Mouse (Mus musculus): Measurements from ENCODE around the gene Kdm4c. TPM values are rescaled to one million over a fixed set of nuclear protein-coding genes. Genes with fewer than 3 reads are reported as not detected.
"Not testable (repeated sequence)": the region's sequence is repeated elsewhere in the genome, so short reads cannot be mapped to it uniquely, and the experiment has no call there.

Kdm4c gene
- total RNA-seq, 2 experiments from 2014 or later: 9.4 to 12.1 TPM

DNA sequence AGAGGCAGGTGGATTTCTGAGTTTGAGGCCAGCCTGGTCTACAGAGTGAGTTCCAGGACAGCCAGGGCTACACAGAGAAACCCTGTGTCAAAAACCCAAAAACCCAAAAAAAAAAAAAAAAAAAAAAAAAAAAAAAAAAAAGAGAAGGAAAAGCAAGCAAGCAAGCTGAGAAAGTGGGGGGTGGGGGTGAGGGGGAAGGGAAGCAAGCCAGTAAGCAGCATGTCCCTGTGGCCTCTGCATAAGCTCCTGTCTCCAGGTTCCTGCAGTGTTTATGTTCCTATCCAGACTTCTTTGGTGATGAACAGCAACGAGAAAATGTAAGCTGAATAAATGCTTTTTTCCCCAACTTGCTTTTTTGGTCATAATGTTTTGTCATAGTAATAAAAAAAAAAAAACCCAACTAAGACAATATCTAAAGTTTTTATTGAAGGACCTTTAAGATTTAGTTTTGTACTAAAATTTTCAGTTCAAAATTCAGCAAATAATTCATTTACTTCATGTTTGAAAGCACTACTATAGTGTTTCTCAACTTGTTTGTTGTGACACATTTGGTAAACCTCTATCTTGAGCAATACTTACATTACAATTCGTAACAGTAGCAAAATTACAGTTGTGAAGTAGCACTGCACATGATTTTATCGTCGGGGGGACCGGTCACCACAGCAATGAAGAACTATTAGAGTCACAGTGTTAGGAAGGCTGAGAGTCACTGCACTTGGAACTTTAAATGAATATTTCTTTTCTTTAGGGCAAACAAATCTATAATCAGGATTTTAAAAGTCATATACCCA, 63.2 kb downstream of the Kdm4c start:
- no peak for ATAC-seq (replicated peaks; ENCODE audit: low FRiP score, poor library complexity, severe bottlenecking)

DNA sequence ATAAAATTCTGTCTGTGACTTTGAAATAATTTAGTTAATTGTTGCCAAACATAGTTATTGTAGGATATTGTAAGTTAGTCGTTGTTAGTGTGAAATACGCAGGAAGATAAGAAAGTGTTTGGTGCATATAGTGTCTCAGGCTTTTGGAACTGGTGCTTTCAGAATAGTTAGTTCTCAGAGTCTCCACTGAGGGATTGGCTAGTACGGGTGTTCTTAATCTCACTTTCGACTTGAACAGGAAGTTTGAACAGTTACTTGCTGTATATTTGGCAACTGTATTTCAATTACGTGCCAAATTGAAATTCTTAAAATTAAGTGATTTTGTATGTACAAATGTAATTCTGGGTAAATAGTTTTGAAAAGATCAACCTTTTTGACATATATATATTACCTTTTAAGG, 68.8 kb downstream of the Kdm4c start:
- ATAC-seq (replicated peaks; ENCODE audit: low FRiP score, poor library complexity, severe bottlenecking): no peak

DNA sequence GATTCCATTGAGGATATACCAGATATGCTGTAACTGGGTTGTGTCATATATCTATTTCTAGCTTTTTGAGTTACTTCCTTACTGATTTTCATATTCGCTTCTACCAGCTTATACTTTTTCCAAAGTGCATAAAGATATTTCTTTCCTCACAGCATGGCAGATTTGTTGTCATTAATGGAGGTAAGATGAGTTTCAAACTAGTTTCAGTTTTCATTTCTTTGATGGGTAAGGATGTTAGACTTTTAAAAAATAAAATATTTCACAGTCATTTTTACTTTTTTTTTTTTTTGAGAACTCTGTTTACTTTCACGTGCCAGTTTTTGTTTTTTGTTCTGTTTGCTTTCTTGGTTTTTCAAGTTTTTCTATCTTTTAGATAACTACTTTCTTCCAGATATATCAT, 70.6 kb downstream of the Kdm4c start:
- ATAC-seq (replicated peaks; ENCODE audit: low FRiP score, poor library complexity, severe bottlenecking): no peak

DNA sequence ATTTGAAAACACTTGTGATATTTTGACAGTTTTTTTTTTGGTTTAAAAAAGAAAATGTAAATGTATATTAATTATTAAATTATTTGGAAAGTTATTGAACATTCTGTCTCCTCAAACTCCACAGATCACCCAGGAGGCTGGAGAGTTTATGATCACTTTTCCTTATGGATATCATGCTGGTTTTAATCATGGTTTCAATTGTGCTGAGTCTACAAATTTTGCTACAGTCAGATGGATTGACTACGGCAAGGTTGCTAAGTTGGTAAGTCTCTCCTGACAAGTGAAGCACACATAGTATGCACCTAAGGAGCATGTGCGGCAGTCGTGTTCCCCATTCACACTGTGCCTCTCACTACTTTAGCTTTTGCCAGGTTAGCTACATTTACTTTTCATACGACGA, 73.1 kb downstream of the Kdm4c start:
- ATAC-seq (replicated peaks; ENCODE audit: low FRiP score, poor library complexity, severe bottlenecking): no peak

DNA sequence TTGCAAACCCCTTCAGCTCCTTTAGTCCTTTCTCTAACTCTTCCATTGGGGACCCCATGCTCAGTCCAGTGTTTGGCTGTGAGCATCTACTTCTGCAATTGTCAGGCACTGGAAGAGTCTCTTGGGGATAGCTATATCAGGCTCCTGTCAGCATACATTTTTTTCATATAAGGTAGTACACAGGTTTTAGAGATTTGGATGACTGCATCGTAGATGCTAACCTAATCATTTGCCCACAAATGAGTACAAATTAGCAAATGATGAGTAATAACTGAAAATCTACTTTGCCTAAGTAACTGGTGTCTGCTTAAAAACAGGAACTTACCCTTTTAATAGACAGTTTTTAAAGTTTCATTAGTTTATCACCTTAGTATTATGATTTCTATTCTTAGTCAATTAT, 77.0 kb downstream of the Kdm4c start:
- no peak for ATAC-seq (replicated peaks; ENCODE audit: low FRiP score, poor library complexity, severe bottlenecking)

DNA sequence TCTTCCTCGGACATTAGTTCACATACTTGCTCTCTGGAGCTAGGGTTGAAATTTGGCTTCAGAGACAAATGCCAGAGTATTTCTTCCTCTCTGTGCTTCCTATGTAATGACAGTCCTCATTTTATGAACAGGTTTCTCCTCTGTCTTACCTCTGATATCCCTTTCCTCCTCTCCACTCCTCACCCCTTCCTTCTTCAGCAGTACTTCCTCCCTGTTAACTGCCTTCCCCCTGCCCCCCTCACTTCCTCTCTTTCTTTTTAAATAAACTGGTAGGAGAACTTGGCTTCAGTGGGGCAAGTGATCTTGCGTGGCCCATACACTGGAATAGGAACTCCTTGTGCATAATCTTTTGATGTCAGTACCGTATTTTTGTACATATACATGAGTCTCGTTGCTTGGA, 115.2 kb downstream of the Kdm4c start:
- no peak for ATAC-seq (replicated peaks; ENCODE audit: low FRiP score, poor library complexity, severe bottlenecking)

DNA sequence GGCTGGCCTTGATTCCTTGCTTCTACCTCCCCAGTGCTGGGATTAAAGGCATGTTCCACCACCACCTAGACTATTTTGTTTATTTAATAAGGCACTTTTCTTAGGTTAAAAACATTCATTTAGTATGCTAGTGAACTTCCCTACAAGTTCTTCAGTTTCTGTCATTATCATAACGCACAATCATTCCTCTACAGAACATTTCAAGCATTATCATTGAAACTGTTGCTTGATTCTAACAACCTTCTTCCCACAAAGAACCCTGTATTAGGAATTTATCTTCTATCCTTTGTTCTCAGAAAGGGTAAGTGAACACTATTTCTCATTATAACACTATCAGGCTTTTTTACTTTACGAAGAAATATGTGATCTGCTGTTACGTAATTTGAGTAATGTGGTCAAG, 118.0 kb downstream of the Kdm4c start:
- no peak for ATAC-seq (replicated peaks; ENCODE audit: low FRiP score, poor library complexity, severe bottlenecking)

DNA sequence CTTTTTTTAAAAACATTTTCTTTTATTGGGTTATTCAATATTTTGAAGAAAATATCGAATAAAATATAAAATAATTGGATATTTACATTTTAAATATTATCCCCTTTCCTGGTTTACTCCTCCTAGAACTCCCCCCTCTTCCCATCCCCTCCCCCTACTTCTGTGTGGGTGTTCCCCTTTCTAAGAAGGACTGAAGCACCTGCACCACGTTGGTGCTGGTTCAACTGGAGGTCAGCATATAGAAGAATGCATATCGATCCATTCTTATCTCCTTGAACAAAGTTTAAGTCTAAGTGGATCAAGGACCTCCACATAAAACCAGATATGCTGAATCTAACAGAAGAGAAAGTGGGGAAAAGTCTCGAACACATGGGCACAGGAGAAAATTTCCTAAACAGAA, 144.3 kb downstream of the Kdm4c start:
- no peak for ATAC-seq (replicated peaks; ENCODE audit: low FRiP score, poor library complexity, severe bottlenecking)

DNA sequence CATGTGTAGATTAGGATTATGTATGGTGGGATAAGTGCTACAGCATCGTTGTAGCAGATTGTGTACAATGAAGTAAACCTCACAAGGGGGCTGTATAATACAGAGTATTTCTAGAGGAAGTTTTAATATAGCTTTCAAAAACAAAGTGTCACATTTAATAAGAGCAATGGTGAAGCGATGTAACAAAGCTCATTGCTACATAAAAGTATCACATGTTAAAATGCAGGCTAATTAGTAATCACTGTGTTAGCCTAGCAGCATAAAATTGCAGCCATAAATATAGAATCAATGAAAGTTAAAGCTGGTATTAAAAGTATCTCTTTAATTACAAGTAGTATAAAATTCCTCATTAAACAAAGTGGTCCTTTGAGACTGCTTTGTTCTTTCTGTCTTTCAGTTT, 150.9 kb downstream of the Kdm4c start:
- no peak for ATAC-seq (replicated peaks; ENCODE audit: low FRiP score, poor library complexity, severe bottlenecking)

DNA sequence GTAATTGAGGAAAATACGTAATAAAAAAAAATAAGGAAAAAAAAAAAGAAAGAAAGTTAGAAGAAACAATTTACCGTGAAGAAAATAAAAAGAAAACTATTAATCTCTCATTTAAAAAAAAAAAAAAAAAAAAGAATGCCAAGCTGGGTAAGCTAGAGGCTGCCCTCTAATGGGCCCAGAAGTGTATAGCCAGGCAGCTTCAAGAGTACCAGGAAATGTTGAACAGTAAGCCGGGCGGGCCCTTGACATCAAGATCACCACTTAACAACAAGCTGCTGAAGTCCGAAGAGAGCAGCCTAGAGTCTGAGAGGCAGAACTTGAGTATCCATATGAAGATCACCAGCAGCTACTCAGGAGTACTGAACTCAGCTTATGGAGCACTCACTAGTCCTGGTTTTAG, 154.3 kb downstream of the Kdm4c start:
- no peak for ATAC-seq (replicated peaks; ENCODE audit: low FRiP score, poor library complexity, severe bottlenecking)

DNA sequence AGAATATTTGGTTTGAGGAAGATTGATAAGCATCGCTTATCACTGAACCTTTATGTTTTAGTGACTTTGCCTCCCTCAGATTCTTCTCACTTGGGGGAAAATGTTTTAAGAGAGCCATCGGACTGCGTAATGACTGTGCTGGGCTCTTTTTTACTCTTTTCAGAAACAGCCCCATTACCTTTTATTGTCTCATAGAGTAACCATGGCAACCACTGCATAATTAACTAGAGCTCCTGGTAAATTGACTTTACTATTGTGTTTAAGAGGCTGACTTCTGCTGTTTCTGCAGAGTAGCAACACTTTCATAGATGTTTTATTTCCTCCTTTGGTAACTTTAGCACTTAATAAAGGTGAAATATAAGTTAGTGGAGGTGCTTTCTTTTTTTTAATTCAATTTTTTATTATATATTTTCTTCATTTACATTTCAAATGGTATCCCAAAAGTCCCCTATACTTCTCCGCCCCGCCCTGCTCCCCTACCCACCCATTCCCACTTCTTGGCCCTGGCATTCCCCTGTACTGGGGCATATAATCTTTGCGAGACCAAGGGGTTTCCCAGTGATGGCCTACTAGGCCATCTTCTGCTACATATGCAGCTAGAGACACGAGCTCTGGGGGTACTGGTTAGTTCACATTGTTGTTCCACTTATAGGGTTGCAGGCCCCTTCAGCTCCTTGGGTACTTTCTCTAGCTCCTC, 159.5 kb downstream of the Kdm4c start:
- ATAC-seq (replicated peaks; ENCODE audit: low FRiP score, poor library complexity, severe bottlenecking): not testable (repeated sequence)

DNA sequence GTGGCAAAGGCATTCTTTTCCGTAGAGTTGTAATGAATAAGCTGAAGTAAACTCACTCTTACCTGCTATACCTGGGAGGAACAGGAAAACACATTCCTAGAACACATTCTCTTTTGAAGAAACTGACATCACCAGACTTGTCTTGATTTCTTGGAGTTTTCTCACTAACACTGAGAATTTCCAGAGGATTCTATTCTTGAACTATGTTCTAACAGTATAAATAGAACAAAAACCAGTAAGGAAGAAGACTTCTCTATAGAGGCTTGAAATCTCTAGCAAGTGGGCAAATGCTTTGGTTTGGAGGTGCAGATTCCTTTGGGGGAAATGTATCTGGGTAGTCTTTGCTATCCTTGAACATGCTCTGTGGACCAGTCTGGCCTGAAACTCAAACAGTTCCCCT, 166.4 kb downstream of the Kdm4c start:
- ATAC-seq (replicated peaks; ENCODE audit: low FRiP score, poor library complexity, severe bottlenecking): no peak

DNA sequence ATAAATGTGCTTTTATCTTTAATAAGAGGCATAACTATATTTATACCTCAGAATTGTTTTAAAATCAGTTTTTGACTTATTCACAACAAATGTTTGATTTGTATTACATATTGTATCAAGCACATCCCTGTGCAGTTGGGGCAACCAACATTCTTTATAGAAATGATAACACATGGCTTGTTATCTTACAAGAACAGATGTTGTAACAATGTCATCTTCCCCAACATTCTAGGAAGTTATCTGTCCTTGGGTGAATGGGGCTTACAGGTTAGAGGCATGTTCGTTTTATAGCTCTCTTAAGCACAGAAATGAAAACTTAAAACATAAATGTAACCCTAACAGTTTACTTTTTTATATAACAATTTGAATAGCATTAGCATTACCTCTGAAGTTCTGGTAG, 177.5 kb downstream of the Kdm4c start:
- no peak for ATAC-seq (replicated peaks; ENCODE audit: low FRiP score, poor library complexity, severe bottlenecking)

Other genes with a start within 250 kb of the Kdm4c start
- not detected in 2 replicates for gene Frmd3, start 229.1 kb upstream of the Kdm4c start, total RNA-seq (2015; ENCODE audit: low replicate concordance)
- not detected in 2 replicates for gene Frmd3, start 229.1 kb upstream of the Kdm4c start, total RNA-seq (2017; ENCODE audit: low replicate concordance)

All from erythroblast, adult 5-6 weeks (primary cell).